Mouse (Mus musculus) urinary bladder, postnatal 25 days (tissue): ENCODE measurements around the gene Atf6b.
A peak's percentile ranks its signal among the peaks of the same experiment; 100 is the strongest.

ENCODE experiments used
- DNase-seq: peaks from one replicate; pipeline ENCODE4 v3.0.0; 2022; ENCODE audit warnings: low spot score

Gene Atf6b

DNA sequence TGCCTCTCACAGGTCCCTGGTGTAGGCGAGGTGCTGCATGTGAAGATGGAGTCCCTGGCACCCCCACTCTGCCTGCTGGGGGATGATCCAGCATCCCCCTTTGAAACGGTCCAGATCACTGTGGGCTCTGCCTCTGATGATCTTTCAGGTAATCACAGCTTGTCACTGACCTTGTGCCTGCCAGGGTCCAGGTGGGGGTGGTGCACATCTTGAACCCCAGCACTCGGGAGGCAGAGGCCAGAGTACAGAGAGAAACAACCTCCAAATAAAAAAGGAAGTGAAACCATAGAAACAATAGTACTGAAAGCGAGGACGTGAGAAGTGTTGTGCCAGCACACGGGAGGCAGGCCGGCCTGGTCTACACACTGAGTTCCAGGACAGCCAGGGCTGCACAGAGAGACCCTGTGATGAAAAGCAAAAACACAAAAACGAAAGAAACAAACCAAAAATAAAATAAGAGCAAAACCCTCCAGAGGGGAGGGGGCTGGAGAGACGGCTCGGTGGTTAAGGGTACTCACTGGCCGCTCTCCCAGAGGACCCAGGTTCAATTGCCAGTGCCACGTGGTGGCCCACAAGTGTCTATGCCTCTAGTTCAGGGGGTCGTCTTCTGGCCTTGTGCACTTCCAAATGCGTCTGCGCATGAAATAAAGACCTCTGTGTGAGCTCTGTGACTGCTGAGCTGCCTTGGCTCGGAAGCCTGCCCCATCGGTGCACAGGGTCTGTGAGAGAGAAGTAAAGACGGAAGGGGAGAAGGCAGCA is 2.3 kb downstream of the Atf6b start:
- no peak for DNase-seq

- DNase-seq, result no peak
Observed at GRCm38 (mm10) chr17:34650781-34651180, 3.8 kb downstream of the Atf6b start.

- no peak for DNase-seq
Observed at GRCm38 (mm10) chr17:34651507-34652221, 4.7 kb downstream of the Atf6b start.

GRCm38 (mm10) chr17:34652546-34652945 is 5.6 kb downstream of the Atf6b start:
- DNase-seq, result no peak

DNA sequence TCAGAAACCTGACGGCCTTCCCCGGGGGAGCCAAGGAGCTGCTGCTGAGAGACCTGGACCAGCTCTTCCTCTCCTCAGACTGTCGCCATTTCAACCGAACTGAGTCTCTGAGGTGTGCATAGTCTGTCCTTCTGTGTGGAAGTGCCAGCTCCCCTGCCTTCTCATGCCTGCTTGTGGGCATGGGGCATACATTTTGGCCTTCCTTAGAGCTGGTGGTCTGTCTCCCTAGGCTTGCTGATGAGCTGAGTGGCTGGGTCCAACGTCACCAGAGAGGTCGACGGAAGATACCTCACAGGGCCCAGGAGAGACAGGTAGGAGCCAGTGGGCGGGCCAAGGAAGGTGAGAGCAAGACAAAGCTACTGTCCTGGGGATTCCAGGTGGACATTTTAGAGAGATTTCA is 6.0 kb downstream of the Atf6b start:
- DNase-seq, result no peak

DNA sequence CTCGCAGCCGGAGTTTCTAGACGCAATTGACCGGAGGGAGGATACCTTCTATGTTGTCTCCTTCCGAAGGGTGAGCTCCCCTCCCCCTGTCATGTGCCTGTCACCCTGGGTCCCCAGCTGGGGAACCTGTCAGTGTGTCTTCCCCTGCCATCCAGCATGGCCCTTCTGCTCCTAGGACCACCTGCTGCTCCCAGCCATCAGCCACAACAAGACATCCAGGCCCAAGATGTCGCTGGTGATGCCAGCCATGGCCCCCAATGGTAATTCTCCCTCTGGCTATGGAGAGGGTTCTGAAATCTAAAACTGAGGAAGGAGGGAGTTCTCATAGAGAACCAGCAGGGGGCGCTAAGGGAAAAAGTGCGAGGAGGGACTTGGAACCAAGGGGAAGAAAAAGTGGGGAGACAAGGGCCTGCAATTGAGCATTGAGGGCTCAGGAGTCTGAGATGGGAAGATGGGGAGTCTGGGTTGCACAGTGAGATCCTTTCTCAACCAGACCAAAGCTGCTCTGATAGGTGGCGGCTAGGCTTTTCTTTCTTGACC is 6.9 kb downstream of the Atf6b start:
- DNase-seq, result peak; percentile 74

DNA sequence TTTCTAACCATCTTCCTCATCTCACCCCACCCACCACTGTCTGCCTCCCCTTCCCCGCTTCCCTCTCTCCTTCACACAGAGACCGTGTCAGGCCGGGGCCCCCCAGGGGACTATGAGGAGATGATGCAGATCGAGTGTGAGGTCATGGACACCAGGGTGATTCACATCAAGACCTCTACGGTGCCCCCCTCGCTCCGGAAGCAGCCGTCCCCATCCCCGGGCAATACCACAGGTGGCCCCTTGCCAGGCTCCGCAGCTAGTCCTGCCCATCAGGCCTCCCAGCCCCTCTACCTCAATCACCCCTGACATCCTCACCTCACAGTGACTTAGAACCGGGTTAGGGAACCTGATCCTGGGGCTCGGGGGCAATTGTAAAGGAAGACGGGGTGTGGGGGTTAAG is 7.4 kb downstream of the Atf6b start:
- no peak for DNase-seq

GRCm38 (mm10) chr17:34655160-34655559 is 8.2 kb downstream of the Atf6b start:
- DNase-seq, result peak; percentile 43

DNA sequence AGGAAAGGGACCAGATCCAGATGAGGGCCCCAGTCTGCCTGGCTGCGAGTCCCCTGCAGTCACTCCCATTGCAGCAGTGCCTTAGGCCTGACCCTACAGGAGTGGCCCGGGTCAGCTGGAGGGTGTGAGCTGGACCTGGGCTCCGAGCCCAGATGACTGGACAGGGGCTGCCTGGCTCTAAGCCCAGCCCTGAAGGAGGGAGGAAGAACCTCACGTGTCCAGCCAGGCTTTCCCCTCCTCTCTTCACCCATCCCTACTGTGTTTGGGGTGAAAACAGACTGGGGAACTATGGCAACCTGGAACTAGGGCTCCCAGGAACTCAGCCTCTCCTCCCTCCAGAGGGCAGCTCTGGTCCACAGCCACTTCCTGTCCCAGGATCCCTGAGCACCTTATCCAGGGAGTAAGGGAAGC is 8.6 kb downstream of the Atf6b start:
- peak; percentile 75 for DNase-seq

DNA sequence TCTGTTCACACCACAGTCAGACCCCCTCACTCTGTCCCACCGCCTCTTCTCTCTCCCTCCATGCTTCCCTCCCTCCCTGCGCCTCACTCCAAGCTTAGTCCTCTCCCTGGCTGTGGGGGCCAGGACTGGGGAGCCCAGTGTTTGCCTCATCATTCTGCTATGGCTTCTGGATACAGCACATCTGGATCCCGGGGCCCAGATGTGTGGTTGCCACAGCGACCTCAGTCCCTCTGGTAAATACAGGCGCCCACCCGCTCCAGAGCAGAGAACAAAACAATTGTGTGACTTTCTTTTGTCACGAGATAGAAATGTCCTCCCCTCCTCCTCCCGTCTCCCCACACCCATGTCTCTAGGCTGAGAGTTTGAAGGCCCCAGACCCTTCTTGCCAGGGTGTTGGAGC is 9.7 kb downstream of the Atf6b start:
- DNase-seq, result no peak

- DNase-seq, result no peak
Observed at GRCm38 (mm10) chr17:34657271-34657670, 10.3 kb downstream of the Atf6b start.

DNA sequence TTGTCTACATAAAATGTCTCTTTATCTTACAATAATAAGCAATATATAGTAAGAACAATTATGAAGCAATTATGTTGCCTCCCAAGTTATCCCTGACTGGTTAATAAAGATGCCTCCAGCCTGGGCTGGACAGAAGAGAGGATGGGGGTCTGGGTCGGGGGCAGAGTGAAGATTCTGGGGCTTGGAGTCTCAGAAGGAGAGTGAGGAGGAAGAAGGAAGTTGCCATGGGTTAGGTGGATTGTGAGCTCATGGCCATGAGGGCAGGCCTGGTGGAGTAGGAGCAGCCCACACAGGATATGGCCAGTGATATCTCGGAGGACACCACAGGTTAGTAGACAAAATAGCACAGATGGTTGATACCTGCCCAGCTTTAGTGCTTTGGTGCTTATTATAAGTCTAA is 11.2 kb downstream of the Atf6b start:
- DNase-seq, result no peak

GRCm38 (mm10) chr17:34658591-34658990 is 11.6 kb downstream of the Atf6b start:
- no peak for DNase-seq

DNA sequence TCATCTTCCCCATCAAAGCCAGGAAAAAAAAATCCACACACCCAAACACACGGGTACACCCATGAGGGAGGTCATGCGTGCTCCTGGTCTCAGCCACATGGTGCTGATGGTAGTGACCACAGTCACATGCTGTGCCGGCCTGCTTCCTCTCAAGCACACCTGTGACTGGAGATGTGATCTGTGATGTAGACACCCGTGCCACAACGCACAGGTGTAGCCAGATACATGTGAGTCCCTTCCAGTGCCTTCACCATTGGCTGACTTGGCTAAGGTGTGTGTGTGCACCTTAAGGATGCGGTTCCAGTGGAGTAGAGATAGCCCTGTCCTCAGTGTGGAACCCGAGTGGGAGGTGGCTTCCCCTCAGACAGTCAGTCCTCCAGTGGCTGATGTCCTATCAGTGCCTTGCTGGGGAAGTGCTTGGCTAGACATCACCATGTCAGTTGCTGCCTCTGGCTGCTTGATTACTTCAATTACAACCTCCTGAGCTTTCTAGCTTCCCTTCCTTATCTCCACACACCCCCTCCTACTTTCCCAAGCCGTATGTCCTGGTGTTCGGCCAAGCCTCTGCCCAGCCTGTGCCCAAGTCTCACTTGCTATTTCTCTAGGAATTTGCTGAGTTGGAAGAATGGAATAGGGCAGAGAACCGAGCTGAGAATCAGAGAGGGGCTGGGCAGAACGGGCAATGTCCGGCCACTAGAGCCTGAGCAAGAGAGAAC is 12.4 kb downstream of the Atf6b start:
- no peak for DNase-seq

DNA sequence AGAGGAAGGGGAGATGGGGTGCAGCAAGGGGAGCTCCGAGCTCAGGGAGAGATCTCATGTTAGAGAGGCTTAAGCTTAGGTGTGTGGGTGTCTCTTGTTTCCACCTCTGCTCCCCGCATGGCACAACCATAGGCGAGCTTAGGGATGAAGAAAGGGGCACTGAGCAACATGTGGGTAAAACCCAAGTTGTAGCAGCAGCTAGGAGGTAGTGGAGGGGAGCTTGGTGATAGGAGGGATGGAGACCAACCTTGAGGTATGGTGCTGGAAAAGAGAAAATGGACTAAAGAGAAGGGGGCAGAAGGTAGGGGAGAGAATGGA is 12.9 kb downstream of the Atf6b start:
- DNase-seq, result no peak

DNA sequence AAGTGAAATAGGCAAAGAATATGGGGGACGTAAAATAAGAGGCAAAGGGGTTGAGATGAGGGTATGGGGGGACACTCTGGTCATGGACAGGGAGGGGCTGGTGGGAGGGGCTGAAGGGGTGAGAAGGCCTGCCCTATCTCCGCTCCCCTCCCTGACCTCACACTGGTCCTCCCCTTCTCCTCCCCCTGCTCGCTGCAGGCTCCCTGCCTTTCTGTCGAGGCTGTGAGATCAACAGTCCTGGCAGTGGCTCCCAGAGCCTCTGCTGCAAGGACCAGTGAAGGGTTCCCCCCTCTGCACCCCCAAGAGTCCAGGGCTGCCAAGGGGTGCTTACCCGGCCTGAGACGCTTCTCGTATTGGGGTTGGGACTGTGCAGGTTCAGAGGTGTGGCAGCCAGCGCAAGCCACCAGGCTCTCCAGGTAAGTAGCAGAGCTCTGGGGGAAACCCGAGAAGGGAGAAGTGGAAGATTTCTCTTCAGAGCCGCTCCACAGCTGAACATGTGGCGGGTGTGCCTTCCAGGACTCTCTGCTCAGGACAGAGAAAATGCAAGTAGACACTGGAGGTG is 13.4 kb downstream of the Atf6b start:
- no peak for DNase-seq

DNA sequence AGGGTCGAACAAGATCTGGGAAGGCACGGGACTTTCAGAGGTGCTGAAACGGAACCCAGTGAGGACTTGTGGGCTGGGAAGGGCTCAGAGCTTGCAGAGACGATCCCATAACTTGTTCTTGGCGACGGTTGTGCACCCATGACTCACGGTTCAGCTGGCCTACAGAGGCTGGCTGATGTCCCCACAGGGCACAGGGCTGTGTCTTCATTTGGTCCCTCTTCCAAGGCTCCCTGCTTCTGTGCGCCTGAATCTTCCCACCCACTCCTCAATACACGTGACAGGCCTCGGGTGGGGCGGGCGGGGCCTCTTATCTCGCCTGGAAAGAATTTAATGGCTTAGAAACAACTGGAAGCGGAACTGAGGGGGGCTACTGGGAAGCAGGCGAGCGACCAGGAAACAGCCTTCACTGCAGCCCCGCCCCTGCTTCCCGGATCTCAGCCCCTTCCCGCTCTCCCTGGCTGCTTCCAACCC is 14.2 kb downstream of the Atf6b start:
- DNase-seq, result no peak

DNA sequence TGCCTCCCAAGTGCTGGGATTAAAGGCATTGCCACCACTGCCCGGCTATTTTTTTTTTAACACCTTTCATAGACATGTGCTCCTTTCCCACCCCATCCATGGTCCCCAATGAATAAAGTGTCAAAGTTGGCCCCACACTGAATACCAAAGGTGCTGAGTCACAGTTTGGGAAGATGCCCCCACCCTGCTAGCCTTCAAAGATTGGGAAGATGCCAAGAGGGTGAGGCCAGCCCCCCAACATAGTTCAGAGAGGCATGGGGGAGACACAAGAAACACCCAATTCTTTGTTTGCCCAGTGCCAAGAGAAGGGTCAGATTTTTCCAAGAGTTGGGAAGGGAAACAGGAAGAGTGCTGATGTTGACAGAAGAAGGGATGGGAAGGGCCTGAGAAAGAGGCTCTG is 15.5 kb downstream of the Atf6b start:
- no peak for DNase-seq

DNA sequence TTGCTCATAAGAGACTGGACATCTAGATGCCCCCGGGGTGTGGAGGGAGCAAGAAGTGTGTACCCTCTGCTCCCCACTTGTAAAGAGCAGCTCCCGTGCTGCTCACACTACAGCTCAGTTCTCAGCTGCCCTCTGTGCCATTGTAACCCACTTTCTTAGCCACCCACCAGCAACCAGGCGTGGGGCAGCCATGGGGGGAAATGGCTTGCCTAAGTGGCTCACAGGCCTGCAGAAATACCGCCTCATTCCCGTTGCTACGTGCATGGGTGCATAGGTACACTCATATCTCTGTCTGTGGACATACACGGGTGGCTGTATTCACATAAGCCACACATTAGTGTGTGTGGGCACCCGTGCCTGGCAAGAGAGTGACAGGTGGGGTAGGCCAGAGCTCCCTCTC is 16.0 kb downstream of the Atf6b start:
- DNase-seq, result no peak

- no peak for DNase-seq
Observed at GRCm38 (mm10) chr17:34663558-34663957, 16.6 kb downstream of the Atf6b start.

DNA sequence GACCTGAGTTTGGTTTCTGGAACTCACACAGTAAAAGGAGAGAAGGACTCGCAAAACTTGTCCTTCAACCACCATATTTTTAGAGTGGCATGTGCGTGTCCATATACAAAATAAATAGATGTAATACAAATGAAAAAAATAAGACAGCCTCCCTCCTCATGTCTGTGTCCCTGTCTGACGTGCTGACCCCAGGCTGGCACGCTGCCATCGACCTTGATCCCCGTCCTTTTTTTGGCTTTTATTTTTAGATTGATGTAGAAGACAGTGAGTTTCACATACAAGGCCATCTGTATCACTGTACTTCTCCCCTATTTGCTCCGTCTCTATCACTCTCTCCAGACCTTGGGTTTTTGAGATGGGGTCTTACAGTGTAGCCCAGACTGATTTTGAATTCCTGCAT is 17.5 kb downstream of the Atf6b start:
- no peak for DNase-seq

DNA sequence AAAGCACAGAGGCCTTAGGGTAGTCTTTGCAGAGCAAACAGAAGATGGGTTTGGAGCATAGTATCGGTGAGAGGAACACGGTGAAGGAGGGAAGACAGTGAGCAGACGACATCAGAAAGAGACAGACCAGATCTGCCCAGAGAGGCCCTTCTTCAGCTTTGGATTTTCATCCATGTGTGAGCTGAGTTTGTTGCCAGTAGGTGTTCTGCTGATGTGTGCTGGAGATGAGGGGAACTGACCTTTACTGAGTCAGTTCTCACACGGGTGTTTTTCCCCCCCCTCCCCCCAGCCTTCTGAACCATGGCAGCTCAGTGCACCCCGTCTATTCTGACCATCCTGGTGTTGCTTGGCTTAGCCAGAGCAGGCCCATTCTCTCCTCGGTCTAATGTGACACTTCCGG is 23.3 kb downstream of the Atf6b start, which contains the start of gene Tnxb:
TSS of gene Tnxb (plus strand) at position 301 of the 400 bp plus-strand sequence.
- DNase-seq, result no peak
